Mouse (Mus musculus) embryonic facial prominence, embryonic 11.5 days (tissue): ENCODE measurements around the gene Ptprd. TPM values are rescaled to one million over a fixed set of nuclear protein-coding genes. Genes with fewer than 3 reads are reported as not detected.

Experiments used
- ATAC-seq: fragments of 200-750 bp; cut with Nextera tagmentation; replicated peaks from 2 replicates; pipeline ENCODE4 v1.8.0; 2017; ENCODE audit warnings: low read depth; ENCODE audit not compliant: insufficient number of reproducible peaks, low FRiP score, low TSS enrichment
- DNase-seq: peaks from one replicate; pipeline ENCODE4 v3.0.0-alpha.2; 2015; ENCODE audit warnings: low spot score
- H3K27ac ChIP-seq: fragments of 300-500 bp; sonication (generic); replicated peaks from 2 replicates; pipeline ENCODE4 v1.5.1; 2014; ENCODE audit warnings: mild to moderate bottlenecking, low read depth, low read length, control low read depth
- H3K27me3 ChIP-seq: fragments of 300-500 bp; sonication (generic); 2 replicates; pipeline ENCODE4 v1.6.1; 2014; ENCODE audit warnings: mild to moderate bottlenecking, low read length, moderate library complexity, mixed read lengths; ENCODE audit not compliant: control insufficient read depth, insufficient read depth
- H3K36me3 ChIP-seq: fragments of 300-500 bp; sonication (generic); replicated peaks from 2 replicates; pipeline ENCODE4 v1.6.1; 2014; ENCODE audit warnings: low read depth, mild to moderate bottlenecking, low read length, moderate library complexity, mixed read lengths; ENCODE audit not compliant: control insufficient read depth, insufficient read depth
- H3K4me1 ChIP-seq: fragments of 300-500 bp; sonication (generic); 2 replicates; pipeline ENCODE4 v1.6.1; 2014; ENCODE audit warnings: low read length, mixed read lengths; ENCODE audit not compliant: control insufficient read depth, insufficient read depth
- H3K4me2 ChIP-seq: fragments of 300-500 bp; sonication (generic); 2 replicates; pipeline ENCODE4 v1.6.1; 2014; ENCODE audit warnings: low read depth, mild to moderate bottlenecking, control low read depth, low read length, moderate library complexity
- H3K4me3 ChIP-seq: fragments of 300-500 bp; sonication (generic); 2 replicates; pipeline ENCODE4 v1.5.1; 2014; ENCODE audit warnings: low read depth, low read length, control low read depth
- H3K9ac ChIP-seq: fragments of 300-500 bp; sonication (generic); replicated peaks from 2 replicates; pipeline ENCODE4 v1.6.1; 2014; ENCODE audit warnings: mild to moderate bottlenecking, control low read depth, low read length
- H3K9me3 ChIP-seq: fragments of 300-500 bp; sonication (generic); replicated peaks from 2 replicates; pipeline ENCODE4 v1.6.1; 2016; ENCODE audit warnings: mild to moderate bottlenecking, low read length, inconsistent platforms, mixed read lengths; ENCODE audit not compliant: control insufficient read depth
- WGBS: fragments of 180-500 bp; shearing (Covaris S2); extraction: QIAGEN DNeasy Blood & Tissue Kit; methylation state at CpG from one replicate; pipeline ENCODE4 v1.1.7; 2014; 5-methylcytosine and 5-hydroxymethylcytosine counted together
- polyA plus RNA-seq: library from polyadenylated mRNA; unstranded; fragments of >200 nt; fragmentation: Nextera tagmentation; extraction: Ambion mirVana; gene quantifications from 2 replicates; pipeline ENCODE4 v1.2.1, GENCODE M21; 2014

Gene Ptprd
- polyA plus RNA-seq, 1 experiment from 2014 or later: 19.9 TPM

DNA sequence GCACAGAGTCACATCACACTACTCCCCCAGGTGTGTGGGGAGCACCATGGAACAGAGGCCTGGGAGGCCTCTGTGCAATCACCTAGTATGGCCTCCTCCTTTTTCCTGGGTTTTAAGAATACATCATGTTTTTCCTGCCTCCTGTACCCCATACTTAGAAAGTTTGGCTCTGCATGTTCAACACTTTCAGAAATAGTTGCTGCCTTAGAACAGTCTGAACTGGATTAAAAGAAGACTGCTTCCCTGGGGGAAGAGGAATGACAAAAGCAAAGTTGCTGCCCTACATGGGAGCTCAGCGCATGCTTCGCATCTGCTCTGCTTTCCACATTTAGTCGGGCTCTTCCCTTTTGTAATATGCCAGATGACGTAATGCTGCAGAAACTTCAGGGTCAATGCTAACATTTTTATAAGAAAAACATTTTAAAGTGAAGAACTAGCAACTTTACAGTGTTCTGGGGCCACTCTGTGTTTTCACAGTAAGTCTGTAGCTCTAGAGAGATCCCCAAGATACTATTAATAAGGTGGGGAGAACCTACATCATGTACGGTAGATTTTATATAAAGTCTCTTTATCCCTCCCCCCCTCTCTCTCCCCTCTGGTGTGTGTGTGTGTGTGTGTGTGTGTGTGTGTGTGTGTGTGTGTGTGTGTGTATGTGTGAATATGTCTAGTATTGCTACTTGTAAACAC lies 564.2 kb downstream of the Ptprd start:
- Histone ChIP-seq H3K36me3 (no peaks in the 10 kb centered on the region), H3K4me2 (no peak overlapping the region), H3K27ac (no peak overlapping the region), H3K4me1 (no peaks in the 10 kb centered on the region), H3K9ac (no peak overlapping the region), H3K27me3 (no peaks in the 10 kb centered on the region), H3K9me3 (no peaks in the 10 kb centered on the region), H3K4me3 (no peak overlapping the region)
- 84% methylated on average over 5 of the region's 5 CpGs for WGBS
- no peak for DNase-seq
- no peak for ATAC-seq

DNA sequence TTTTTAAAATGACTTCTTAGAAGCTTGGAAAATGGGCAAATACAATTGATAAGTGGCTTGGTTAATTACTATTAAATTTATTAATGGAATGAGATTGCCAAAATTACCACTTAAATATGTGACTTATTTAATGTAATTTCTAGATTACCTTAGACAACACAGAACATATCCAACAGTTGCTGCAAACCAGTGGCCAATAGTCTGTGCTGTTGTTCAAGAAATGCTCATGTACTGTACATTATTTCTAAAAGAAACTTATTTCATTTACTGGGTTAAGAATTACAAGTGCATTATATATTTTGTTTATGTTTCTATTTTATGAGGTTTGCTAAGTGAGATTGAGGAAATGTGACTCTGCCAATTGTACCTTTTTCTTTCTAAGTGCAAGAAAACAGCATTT lies 567.3 kb downstream of the Ptprd start:
- H3K4me1 ChIP-seq: no peaks in the 10 kb centered on the region

DNA sequence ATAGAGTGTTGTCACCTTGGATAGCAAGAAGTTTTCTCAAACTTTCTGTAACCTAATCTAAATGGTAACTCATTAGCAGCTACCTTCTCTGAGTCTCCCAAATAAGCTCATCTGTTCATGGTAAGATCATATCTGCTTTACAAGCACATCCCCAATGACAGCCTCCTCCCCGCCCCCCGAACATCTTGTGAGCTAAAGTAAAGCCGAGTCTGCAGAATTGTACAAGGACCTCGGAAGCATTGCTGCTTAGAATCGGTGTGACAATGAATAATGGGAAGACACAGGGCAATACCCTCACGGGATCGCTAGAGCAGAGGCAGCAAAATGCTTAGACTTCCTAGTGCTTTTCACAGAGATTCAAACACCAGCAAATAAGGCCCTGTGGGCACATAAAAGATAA lies 571.7 kb downstream of the Ptprd start:
- Histone ChIP-seq H3K4me3 (no peak overlapping the region), H3K4me2 (no peak overlapping the region), H3K27ac (no peak overlapping the region), H3K36me3 (no peaks in the 10 kb centered on the region), H3K9me3 (no peaks in the 10 kb centered on the region), H3K4me1 (no peaks in the 10 kb centered on the region), H3K9ac (no peak overlapping the region), H3K27me3 (no peaks in the 10 kb centered on the region)
- no peak for ATAC-seq
- 88% methylated on average over 7 of the region's 7 CpGs for WGBS
- no peak for DNase-seq

More for the DNA sequence above, 567.3 kb downstream of the Ptprd start:
- Histone ChIP-seq H3K9ac (no peak overlapping the region), H3K27ac (no peak overlapping the region), H3K4me2 (no peak overlapping the region), H3K9me3 (no peaks in the 10 kb centered on the region), H3K27me3 (no peaks in the 10 kb centered on the region), H3K4me3 (no peak overlapping the region), H3K36me3 (no peaks in the 10 kb centered on the region)
- ATAC-seq (no peak), DNase-seq (no peak)

DNA sequence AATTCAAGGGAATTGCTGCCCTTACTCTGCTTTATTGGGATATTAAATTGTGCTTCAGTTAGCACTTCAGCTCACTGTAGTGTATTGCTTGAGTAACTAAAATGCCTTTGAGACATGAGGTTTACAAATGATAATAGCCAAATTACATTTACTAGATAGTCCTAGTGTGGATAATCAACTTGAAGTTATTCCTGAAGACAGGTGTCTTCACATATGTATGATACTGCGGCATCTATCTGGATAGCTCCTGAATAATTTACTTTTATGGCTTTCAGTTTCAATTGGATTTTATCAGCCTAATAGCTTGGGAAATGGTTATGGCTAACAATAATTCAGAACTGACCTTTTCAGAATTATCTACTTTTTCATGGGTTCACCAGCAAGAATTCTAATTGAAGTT lies 598.6 kb downstream of the Ptprd start:
- H3K36me3 ChIP-seq: no peaks in the 10 kb centered on the region
- no peak overlapping the region for H3K4me2 ChIP-seq
- H3K4me3 ChIP-seq: no peak overlapping the region
- no peak overlapping the region for H3K9ac ChIP-seq
- ATAC-seq (no peak), DNase-seq (no peak)
- H3K4me1 ChIP-seq: no peaks in the 10 kb centered on the region
- no peak overlapping the region for H3K27ac ChIP-seq
- WGBS: 93% methylated on average over 1 of the region's 1 CpGs
- no peaks in the 10 kb centered on the region for H3K9me3 ChIP-seq
- H3K27me3 ChIP-seq: no peaks in the 10 kb centered on the region

DNA sequence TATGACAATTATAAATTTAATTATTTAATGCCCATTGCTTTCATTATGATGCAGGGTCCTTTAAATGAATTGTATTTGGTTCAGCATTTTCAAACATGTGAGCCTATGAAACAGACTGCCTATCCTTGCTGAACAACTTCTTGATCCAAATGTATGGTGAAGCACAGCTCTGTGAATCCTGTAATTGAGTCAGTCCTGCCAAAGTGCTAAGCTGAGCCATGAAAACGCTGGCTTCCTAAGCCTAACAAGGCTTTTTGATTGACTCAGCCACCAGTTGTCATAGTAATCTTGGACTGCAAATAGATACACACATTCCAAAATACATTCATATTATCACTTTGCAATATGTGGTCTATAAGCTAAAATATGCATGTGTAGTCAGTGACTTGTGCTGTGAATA lies 625.1 kb downstream of the Ptprd start:
- Histone ChIP-seq H3K36me3 (no peaks in the 10 kb centered on the region), H3K4me2 (no peak overlapping the region), H3K4me1 (no peaks in the 10 kb centered on the region), H3K9me3 (no peaks in the 10 kb centered on the region), H3K27me3 (no peaks in the 10 kb centered on the region), H3K27ac (no peak overlapping the region), H3K9ac (no peak overlapping the region), H3K4me3 (no peak overlapping the region)
- ATAC-seq (no peak), DNase-seq (no peak)
- 67% methylated on average over 1 of the region's 1 CpGs for WGBS

DNA sequence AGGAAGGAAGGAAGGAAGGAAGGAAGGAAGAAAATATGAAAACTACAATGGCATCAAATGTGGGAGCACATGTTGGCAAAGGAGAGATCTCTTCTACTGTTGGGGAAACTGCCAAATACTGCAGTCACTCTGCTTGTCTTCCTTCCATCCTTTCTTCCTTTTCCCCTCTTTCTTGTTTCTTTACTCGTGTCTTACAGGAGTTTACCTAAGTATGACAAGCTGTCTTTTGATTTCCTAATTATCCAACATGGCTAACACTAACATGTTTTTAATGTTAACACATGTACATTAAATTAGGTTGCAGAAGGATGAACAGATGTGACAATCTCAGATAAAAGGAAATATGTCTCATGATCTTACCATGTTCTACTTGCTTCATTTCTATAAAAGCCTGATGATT lies 625.5 kb downstream of the Ptprd start:
- Histone ChIP-seq H3K9me3 (no peaks in the 10 kb centered on the region), H3K4me1 (no peaks in the 10 kb centered on the region), H3K4me2 (no peak overlapping the region), H3K27ac (no peak overlapping the region), H3K36me3 (no peaks in the 10 kb centered on the region), H3K4me3 (no peak overlapping the region), H3K27me3 (no peaks in the 10 kb centered on the region), H3K9ac (no peak overlapping the region)
- DNase-seq (no peak), ATAC-seq (no peak)
- WGBS: 84% methylated on average over 1 of the region's 1 CpGs

DNA sequence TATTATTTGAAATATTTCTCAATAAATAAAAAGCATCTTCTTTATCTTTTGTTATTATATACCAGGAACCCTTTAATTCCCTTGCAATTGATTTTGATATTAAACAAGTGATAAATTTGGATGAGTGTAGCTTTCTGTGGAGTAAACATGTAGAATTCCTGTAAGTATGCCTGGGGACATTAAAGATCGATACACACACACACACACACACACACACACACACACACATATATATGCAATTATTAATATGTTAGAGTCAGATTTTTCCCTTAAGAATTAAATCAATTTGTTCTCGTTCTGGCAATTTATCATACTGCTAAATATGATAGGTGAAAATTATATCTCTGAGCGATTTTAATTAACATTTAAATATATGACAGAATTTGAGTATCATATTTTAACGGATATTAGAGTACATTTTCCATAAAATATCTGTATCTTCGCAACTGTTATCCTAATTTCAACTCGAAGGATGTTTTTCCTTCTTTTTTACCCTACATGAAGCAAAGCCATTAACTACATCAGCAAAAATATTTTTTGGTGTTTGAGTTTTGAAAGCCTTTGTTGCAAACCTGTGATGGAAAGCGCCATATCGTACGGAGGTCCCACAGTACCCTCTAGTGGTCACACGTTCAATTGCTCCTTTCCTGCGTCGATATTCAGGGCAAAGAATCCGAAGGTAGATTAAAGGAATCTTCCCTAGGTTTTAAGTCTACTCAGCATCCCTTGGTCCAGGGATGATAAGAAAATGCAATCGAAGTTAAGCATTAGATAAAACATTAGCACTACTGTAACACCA lies 653.2 kb downstream of the Ptprd start:
- Histone ChIP-seq H3K27ac (no peak overlapping the region), H3K36me3 (no peaks in the 10 kb centered on the region), H3K9ac (no peak overlapping the region), H3K27me3 (no peaks in the 10 kb centered on the region), H3K9me3 (no peaks in the 10 kb centered on the region), H3K4me2 (no peak overlapping the region), H3K4me3 (no peak overlapping the region), H3K4me1 (no peaks in the 10 kb centered on the region)
- DNase-seq (peak; percentile 82), ATAC-seq (no peak)
- 22% methylated on average over 14 of the region's 14 CpGs for WGBS

DNA sequence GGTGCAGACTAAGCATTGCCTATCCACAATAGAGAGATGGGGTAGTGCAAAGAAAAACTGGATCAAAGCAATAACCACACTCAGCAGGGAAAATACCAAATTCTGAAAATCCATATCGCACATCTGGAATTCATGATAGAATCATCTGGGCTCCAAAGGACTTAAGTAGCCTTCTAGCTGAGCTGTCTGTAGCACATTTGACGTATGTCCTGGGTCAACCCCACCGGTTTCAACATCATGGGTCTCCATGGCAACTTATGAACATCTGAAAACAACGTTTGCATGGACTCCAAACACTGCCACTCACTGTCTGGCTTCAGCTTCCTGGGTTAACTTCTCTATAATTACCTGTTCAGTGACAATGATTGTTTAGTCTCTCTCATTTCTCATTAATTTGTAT lies 655.9 kb downstream of the Ptprd start:
- Histone ChIP-seq H3K9ac (no peak overlapping the region), H3K27ac (no peak overlapping the region), H3K4me1 (no peaks in the 10 kb centered on the region), H3K36me3 (no peaks in the 10 kb centered on the region), H3K4me3 (no peak overlapping the region), H3K9me3 (no peaks in the 10 kb centered on the region), H3K4me2 (no peak overlapping the region), H3K27me3 (no peaks in the 10 kb centered on the region)
- DNase-seq (peak; percentile 50), ATAC-seq (no peak)
- 41% methylated on average over 4 of the region's 4 CpGs for WGBS
